Mouse (Mus musculus): Measurements from ENCODE around the gene Cenpo.

DNA sequence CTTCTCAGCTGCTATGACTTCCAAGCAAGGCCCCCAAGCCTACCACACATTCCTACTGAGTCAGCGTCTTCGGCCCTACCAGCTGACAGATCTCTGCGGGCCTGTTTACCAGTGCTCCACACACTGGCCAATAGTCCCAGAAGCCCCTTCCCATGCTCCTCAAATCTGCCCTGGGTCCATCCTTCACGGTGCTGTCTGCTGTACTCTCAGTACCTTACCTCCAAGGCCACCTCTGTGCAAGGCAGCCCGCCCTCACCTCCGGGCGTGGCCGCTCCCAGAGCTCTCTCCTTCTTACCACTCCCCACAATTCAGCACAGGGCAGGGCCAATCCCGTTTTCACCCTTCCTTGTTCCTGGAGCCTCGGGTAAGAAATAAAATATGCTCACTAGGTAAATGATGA, 11.6 kb upstream of the Cenpo start:
- TF ChIP-seq ZNF384 (IDR thresholded peaks at IDR 0.05; ENCODE audit: low read depth, low read length) (no peak), CHD2 (IDR thresholded peaks at IDR 0.05; ENCODE audit: low read depth, low read length) (no peak), MAFK (IDR thresholded peaks at IDR 0.05; ENCODE audit: insufficient read depth, low read depth, low read length) (no peak), HCFC1 (IDR thresholded peaks at IDR 0.05; ENCODE audit: borderline replicate concordance, insufficient read depth, low read length) (no peak), ZC3H11A (IDR thresholded peaks at IDR 0.05; ENCODE audit: borderline replicate concordance, low read depth, low read length) (no peak)

Data from ES-E14 (cell line).